Mouse (Mus musculus) hindbrain, embryonic 11.5 days (tissue): ENCODE measurements at regions not wholly inside any gene's neighbourhood (a gene's known extent, or its start where the extent isn't known, plus 50 kb on each side); places are given as distances from the start of the nearest gene placed in this dataset.
A peak's percentile ranks its signal among the peaks of the same experiment; 100 is the strongest.

Source experiments
- ATAC-seq: fragments of 200-750 bp; cut with Nextera tagmentation; 2 replicates; pipeline ENCODE4 v1.8.0; 2017; ENCODE audit warnings: mild to moderate bottlenecking, moderate TSS enrichment, moderate library complexity; ENCODE audit not compliant: low FRiP score
- DNase-seq: peaks from one replicate; pipeline ENCODE4 v3.0.0-alpha.2; 2015; ENCODE audit warnings: low spot score
- H3K27ac ChIP-seq: fragments of 300-500 bp; sonication (generic); 2 replicates; pipeline ENCODE4 v1.5.1; 2014; ENCODE audit warnings: mild to moderate bottlenecking, low read depth, low read length
- H3K27me3 ChIP-seq: fragments of 300-500 bp; sonication (generic); 2 replicates; pipeline ENCODE4 v1.6.1; 2014; ENCODE audit warnings: mild to moderate bottlenecking, low read length, moderate library complexity, mixed read lengths; ENCODE audit not compliant: control insufficient read depth, insufficient read depth
- H3K36me3 ChIP-seq: fragments of 300-500 bp; sonication (generic); 2 replicates; pipeline ENCODE4 v1.6.1; 2014; ENCODE audit warnings: mild to moderate bottlenecking, low read length, moderate library complexity, mixed read lengths; ENCODE audit not compliant: control insufficient read depth, insufficient read depth
- H3K4me1 ChIP-seq: fragments of 300-500 bp; sonication (generic); replicated peaks from 2 replicates; pipeline ENCODE4 v1.6.1; 2014; ENCODE audit warnings: low read length, mixed read lengths; ENCODE audit not compliant: control insufficient read depth, insufficient read depth
- H3K4me2 ChIP-seq: fragments of 300-500 bp; sonication (generic); replicated peaks from 2 replicates; pipeline ENCODE4 v1.6.1; 2014; ENCODE audit warnings: mild to moderate bottlenecking, low read depth, low read length
- H3K4me3 ChIP-seq: fragments of 300-500 bp; sonication (generic); 2 replicates; pipeline ENCODE4 v1.5.1; 2014; ENCODE audit warnings: low read depth, low read length
- H3K9ac ChIP-seq: fragments of 300-500 bp; sonication (generic); 2 replicates; pipeline ENCODE4 v1.6.1; 2014; ENCODE audit warnings: low read depth, low read length
- H3K9me3 ChIP-seq: fragments of 300-500 bp; sonication (generic); 2 replicates; pipeline ENCODE4 v1.6.1; 2016; ENCODE audit warnings: low read length; ENCODE audit not compliant: control insufficient read depth
- WGBS: fragments of 180-500 bp; shearing (Covaris S2); extraction: QIAGEN DNeasy Blood & Tissue Kit; methylation state at CpG from one replicate; pipeline ENCODE4 v1.1.7; 2014; 5-methylcytosine and 5-hydroxymethylcytosine counted together

DNA sequence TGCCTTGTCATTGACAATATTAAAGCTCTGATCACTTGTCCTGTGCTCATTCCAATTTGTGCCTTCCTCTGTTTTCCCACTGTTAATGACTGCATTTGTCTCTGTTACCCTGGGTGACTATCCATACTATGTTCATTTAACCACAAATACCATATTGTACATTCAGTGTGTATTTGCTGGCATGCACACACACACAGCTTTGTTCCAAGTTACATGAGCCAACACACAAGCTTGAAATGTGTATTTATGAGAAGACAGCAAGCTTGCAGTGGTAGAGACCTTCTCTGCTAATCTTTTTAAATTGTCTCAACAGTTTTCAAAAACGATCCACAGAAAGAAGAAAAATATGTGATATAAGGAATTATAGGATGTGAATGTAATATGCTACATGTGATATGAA, 193.8 kb upstream of the Ptprk start:
- no peaks in the 10 kb centered on the region for H3K4me1 ChIP-seq
- no peak overlapping the region for H3K4me3 ChIP-seq
- no peak overlapping the region for H3K27ac ChIP-seq
- 86% methylated on average over 1 of the region's 1 CpGs for WGBS
- no peaks in the 10 kb centered on the region for H3K9me3 ChIP-seq
- ATAC-seq (no peak), DNase-seq (no peak)
- H3K9ac ChIP-seq, result no peak overlapping the region
- H3K4me2 ChIP-seq, result no peak overlapping the region
- H3K27me3 ChIP-seq, result no peaks in the 10 kb centered on the region
- H3K36me3 ChIP-seq, result no peaks in the 10 kb centered on the region

DNA sequence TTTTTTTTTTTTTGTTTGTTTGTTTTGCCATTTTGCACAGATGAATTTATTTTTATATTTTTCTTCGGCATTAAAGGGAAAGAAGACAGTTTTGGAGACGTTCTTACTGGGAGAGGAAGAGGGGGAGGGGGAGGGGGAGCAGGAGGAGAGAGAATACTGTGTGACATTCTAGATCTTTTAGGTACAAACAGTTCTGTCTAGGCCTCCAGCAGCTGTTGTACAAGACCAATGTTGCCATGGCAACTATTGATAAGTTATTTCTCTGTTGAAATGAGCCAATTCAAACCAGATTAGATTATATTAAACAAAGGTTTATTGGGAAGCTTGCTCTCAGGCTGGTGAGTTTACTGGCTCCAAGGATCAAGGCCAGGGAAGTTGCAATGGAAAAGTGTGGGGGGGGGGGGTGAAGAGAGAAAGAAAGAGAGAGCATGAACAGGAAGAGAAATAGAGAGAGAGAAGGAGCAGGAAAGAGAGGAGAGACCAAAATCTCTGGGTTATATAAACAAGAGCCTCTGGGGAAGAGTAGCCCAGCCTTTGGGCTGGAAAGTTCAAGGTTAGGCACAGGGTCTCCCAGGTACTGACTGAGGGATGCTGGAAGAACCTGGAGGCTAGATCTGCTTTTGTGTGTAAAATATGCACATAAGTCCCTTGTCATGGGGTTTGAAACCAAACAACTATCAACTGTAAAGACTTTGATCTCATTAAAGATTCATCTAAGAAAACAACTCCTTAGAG, 182.7 kb upstream of the Ptprk start:
- Histone ChIP-seq H3K36me3 (no peaks in the 10 kb centered on the region), H3K27ac (no peak overlapping the region), H3K9me3 (no peaks in the 10 kb centered on the region), H3K4me1 (no peaks in the 10 kb centered on the region), H3K4me3 (no peak overlapping the region), H3K27me3 (no peaks in the 10 kb centered on the region), H3K9ac (no peak overlapping the region), H3K4me2 (no peak overlapping the region)
- DNase-seq, result peak; percentile 10
- 48% methylated on average over 2 of the region's 2 CpGs for WGBS
- ATAC-seq, result peak; percentile 69

DNA sequence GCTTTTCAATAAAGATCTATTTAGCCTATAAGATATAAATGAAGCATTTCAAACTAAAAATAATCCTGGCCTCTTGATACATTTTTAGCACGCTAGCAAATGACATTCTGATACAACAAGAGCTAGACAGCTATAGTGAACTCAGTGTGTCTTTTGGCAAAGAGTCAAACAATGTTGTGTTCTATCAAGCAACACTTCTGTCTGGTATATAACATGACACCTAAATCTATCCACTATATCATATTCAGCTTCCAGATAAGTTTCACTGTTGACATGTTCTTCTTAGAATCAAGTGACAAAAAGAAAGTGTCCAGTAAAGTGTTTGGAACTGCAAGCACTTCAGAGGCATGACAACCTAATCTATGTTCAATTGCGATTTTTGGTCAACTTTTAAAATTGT, 158.2 kb upstream of the Ptprk start:
- Histone ChIP-seq H3K4me3 (no peak overlapping the region), H3K36me3 (no peaks in the 10 kb centered on the region), H3K9ac (no peak overlapping the region), H3K27ac (no peak overlapping the region), H3K4me2 (no peak overlapping the region), H3K4me1 (no peaks in the 10 kb centered on the region), H3K27me3 (no peaks in the 10 kb centered on the region), H3K9me3 (no peaks in the 10 kb centered on the region)
- WGBS, result 85% methylated on average over 2 of the region's 2 CpGs
- no peak for ATAC-seq
- DNase-seq, result no peak

DNA sequence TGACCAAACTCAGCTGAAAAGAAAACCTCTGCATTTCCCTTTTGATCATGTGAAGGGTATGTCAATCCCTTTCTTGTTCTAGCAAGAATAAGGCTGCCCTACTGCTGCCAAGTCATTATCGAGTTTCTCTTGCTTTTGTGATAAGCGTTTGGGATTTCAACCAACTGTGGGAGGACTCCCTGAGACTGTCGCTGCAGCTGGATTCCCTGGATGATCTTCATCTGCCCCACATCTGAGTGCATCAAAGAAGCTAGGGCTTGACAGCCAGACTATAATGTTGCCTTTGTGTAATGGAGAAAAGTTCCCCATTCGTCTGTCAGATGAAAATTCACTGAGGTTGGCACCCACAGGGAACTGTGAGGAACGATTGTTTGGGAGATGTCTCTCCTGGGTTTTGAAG, 147.4 kb upstream of the Ptprk start:
- Histone ChIP-seq H3K4me1 (no peaks in the 10 kb centered on the region), H3K9me3 (no peaks in the 10 kb centered on the region), H3K36me3 (no peaks in the 10 kb centered on the region), H3K4me3 (no peak overlapping the region), H3K27me3 (no peaks in the 10 kb centered on the region), H3K9ac (no peak overlapping the region), H3K4me2 (no peak overlapping the region), H3K27ac (no peak overlapping the region)
- no peak for DNase-seq
- ATAC-seq, result no peak
- whole genome bisulfite sequencing, result 60% methylated on average over 5 of the region's 5 CpGs

DNA sequence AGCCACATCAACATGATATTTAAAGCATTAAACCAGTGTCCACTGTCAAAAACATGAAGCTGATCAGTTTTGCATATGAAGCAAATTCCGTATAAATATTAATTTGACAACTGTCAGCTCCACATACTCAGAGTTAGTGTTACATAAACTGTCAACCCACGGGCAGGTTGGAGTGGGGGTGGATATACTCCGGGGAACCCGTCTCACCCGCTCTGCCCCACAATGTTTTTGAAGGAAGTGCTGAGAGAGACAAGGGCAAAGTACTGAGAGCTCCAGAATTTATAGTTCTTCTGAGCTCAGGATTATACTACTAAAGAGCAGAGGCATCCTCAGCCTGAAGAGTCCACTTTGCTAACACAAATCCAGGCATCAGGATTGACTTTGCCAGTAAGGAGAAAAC, 132.5 kb upstream of the Ptprk start:
- Histone ChIP-seq H3K4me3 (no peak overlapping the region), H3K9me3 (no peaks in the 10 kb centered on the region)
- 89% methylated on average over 5 of the region's 5 CpGs for WGBS

DNA sequence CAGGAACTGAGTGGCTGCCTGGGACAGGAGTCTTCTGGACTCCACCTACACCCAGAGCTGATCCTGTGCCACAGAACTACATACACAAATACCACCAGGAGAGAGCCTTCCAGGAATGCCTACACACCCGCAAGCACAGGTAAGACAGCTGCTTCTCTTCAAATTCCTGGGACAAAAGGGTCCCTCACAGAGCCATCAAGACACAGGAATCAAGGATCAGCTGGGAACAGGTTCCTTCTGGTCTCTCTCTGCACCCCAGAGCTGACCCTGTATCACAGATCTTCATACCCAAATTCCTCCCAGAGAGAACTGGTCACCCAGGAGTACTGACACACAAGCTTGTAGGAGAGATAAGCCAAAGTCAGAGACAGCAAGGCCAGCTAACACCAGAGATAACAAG, 125.5 kb upstream of the Ptprk start:
- DNase-seq (no peak), ATAC-seq (no peak)
- Histone ChIP-seq H3K27ac (no peak overlapping the region), H3K27me3 (no peaks in the 10 kb centered on the region), H3K4me3 (no peak overlapping the region), H3K9me3 (no peaks in the 10 kb centered on the region), H3K4me2 (no peak overlapping the region), H3K4me1 (no peaks in the 10 kb centered on the region), H3K36me3 (no peaks in the 10 kb centered on the region), H3K9ac (no peak overlapping the region)
- WGBS, result 100% methylated on average over 1 of the region's 1 CpGs

More for the DNA sequence above, 132.5 kb upstream of the Ptprk start:
- Histone ChIP-seq H3K27ac (no peak overlapping the region), H3K9ac (no peak overlapping the region), H3K4me1 (no peaks in the 10 kb centered on the region), H3K4me2 (no peak overlapping the region), H3K36me3 (no peaks in the 10 kb centered on the region), H3K27me3 (no peaks in the 10 kb centered on the region)
- no peak for ATAC-seq
- DNase-seq, result no peak

DNA sequence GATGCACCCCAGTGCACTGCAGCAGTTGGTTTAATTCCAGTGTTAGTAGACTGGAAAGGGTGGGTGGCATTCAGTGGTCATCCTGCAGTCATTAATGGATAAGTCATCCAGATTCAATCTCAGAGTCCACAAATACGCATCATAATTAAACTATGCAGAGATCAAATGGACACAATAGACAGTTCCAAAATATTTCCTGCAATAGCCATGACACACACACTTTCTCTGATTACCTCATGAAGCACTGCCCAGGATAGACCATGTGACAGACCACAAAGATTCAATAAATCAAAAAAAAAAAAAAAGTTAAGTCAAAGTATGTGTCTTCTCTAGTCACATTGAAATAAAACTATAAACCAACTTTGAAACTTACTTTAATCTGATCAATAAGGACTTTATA, 106.4 kb upstream of the Ptprk start:
- ATAC-seq (no peak), DNase-seq (no peak)
- H3K27me3 ChIP-seq, result no peaks in the 10 kb centered on the region
- no peak overlapping the region for H3K4me2 ChIP-seq
- 97% methylated on average over 1 of the region's 1 CpGs for WGBS
- H3K4me3 ChIP-seq, result no peak overlapping the region
- no peak overlapping the region for H3K9ac ChIP-seq
- no peaks in the 10 kb centered on the region for H3K9me3 ChIP-seq
- no peak overlapping the region for H3K27ac ChIP-seq
- no peaks in the 10 kb centered on the region for H3K36me3 ChIP-seq
- no peaks in the 10 kb centered on the region for H3K4me1 ChIP-seq

DNA sequence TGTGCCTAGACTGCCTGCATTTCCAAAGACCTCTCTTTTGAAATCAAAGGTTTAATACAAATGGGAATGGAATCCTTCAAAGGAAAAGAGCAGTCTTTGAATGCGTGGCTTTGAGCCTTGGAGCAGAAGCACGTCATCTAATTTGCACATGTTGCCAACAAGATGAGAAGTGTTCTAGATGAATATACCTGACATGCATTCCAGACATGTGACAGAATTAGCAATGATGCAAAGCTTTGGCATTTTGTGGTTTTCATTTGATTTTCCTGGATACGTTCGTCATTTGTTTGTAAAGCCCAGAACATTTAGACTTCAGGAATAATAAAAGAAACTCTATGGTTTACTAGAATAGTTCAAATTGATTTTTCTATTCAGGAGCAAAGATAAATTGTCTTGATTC, 90.6 kb upstream of the Ptprk start:
- H3K4me1 ChIP-seq, result no peaks in the 10 kb centered on the region
- no peak for ATAC-seq
- no peak for DNase-seq
- WGBS, result 89% methylated on average over 4 of the region's 4 CpGs
- no peaks in the 10 kb centered on the region for H3K36me3 ChIP-seq
- no peak overlapping the region for H3K4me3 ChIP-seq
- no peaks in the 10 kb centered on the region for H3K27me3 ChIP-seq
- no peak overlapping the region for H3K27ac ChIP-seq
- H3K9ac ChIP-seq, result no peak overlapping the region
- H3K9me3 ChIP-seq, result no peaks in the 10 kb centered on the region
- no peak overlapping the region for H3K4me2 ChIP-seq

DNA sequence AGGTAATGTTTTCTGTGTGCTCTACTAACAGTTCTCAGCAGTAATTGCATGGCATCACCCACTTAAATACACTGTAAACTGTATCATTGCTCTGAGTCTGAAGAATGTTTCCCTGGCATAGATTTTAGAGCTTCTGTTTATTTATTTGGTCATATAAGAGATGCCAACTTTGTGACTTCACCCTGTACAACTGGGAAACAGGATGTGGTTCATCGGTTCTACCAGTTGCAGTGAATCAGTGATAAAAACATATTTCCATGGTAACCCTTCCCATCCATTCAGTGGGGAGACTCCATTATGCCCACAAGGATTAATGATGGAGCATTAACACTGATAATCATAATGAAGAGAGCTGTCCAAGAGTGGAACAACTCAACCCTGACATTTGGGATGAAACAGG, 89.6 kb upstream of the Ptprk start:
- ATAC-seq, result no peak
- Histone ChIP-seq H3K4me2 (no peak overlapping the region), H3K4me3 (no peak overlapping the region), H3K9ac (no peak overlapping the region), H3K36me3 (no peaks in the 10 kb centered on the region), H3K4me1 (no peaks in the 10 kb centered on the region), H3K27ac (no peak overlapping the region), H3K27me3 (no peaks in the 10 kb centered on the region), H3K9me3 (no peaks in the 10 kb centered on the region)
- DNase-seq, result no peak
- WGBS, result 88% methylated on average over 1 of the region's 1 CpGs
